Mouse (Mus musculus) B cell, adult 67 days (primary cell): ENCODE results near the gene Cd164l2. TPM values are rescaled to one million over a fixed set of nuclear protein-coding genes. Genes with fewer than 3 reads are reported as not detected.

Experiments used
- total RNA-seq, 2 experiments: library from RNA; stranded (reverse); gene quantifications; 4 replicates each; pipeline ENCODE4 v1.2.4; 2023

The Cd164l2 gene
- total RNA-seq: 1 to 10 TPM in 1 of 2 experiments, not detected in 1; 2.8 TPM

GRCm38 (mm10) chr4:133211751-133212561, at the start of gene Cd164l2, which contains the start of gene Gpr3:
Gene Cd164l2, plus strand, starts transcription at chr4:133212131.
Gene Gpr3, minus strand, starts transcription at chr4:133212536.

GRCm38 (mm10) chr4:133240490-133240921, 28.6 kb downstream of the Cd164l2 start, which contains the start of gene Map3k6:
Gene Map3k6, plus strand, starts transcription at chr4:133240818.

GRCm38 (mm10) chr4:133262882-133263281, 51.0 kb downstream of the Cd164l2 start, which contains the start of gene Sytl1:
Gene Sytl1, minus strand, starts transcription at chr4:133263113.

Other genes starting within 250 kb of the Cd164l2 start
- 10 to 100 TPM; 27.0 to 36.4 TPM for gene Fgr, start 238.0 kb upstream of the Cd164l2 start, total RNA-seq
- 10 to 100 TPM; 70.2 to 85.7 TPM for gene Ahdc1, start 200.9 kb upstream of the Cd164l2 start, total RNA-seq
- gene Wasf2, start 81.6 kb upstream of the Cd164l2 start, total RNA-seq: 100 to 1,000 TPM; 282 to 316 TPM
- 1 to 10 TPM; 1.5 to 1.8 TPM for gene Gpr3, start 405 bp downstream of the Cd164l2 start, total RNA-seq
- gene Map3k6, start 28.7 kb downstream of the Cd164l2 start, total RNA-seq: not detected
- 1 to 10 TPM in 1 of 2 experiments, under 1 TPM in 1; 0.64 to 1.4 TPM for gene Sytl1, start 51.0 kb downstream of the Cd164l2 start, total RNA-seq
- gene Tmem222, start 65.7 kb downstream of the Cd164l2 start, total RNA-seq: 10 to 100 TPM; 42.8 to 50.6 TPM
- gene Wdtc1, start 141.3 kb downstream of the Cd164l2 start, total RNA-seq: 10 to 100 TPM; 43.4 to 48.8 TPM
- gene Slc9a1, start 157.6 kb downstream of the Cd164l2 start, total RNA-seq: 10 to 100 TPM; 49.8 to 53.2 TPM